Mouse (Mus musculus): ENCODE measurements around the gene Fhod1.
A peak's percentile ranks its signal among the peaks of the same experiment; 100 is the strongest.

Fhod1 gene

DNA sequence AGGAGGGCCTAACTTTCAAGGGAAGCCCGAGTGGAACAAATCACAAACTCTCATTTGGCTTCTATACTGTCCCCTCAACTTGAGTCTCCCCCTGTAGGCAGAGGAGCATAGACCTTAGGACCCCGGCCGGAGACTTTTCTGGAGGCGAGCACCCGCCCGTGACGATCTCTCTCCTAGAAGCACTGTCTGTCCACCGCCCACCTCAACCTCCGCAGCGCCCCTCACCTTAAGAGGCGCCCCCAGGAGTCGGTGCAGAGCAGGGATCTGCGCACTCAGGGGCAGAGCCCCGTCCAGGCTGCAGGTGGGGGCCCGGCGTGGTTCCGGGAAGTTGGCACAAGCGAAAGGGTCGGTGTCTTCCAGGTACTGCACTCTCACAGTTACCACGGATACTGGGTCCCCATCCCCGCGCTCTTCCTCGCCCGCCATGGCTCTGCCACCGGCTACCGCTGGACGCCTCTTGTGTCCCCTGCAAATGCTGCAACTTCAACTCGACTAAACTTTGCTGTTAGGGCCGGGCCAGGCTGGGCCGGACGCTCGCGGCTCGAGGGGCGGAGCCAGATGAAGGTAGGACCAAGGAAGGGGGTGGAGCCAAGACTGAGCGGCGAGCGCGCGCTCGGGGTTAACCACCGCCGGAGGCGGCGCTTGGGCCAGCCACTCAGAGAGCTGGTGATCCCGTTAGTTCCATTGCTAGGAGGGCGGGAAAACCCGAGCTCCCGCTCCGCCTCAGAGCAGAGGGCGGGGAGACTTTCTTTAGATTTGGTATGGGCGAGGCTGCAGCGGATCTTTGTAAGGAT lies at the start of gene Fhod1:
Fhod1 (minus strand) TSS at position 526 of the 794 bp plus-strand sequence.
- peak; percentile 91 to 93 for DNase-seq (ENCODE audit: low spot score in 2 of 2)

DNA sequence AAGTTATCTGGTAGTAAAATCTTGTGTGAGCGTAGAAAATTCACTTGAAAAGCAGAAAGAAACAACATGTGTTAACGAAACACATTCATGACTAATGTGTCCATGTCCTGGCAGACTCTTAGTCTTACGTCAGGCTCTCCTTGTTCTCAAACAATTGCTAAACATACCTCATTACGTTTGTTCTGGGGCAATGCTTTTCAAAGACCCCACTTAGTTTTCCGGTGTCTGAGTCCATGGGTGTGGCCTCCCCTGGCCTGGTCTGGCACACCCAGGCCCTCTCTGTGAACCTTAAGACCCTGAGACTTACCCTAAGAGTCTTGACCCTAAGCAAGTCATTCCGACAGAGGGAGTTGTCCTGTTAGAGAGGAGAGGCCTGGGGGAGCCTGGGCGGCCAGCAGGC lies 46.2 kb upstream of the Fhod1 start:
- DNase-seq (ENCODE audit: low spot score in 2 of 2), result no peak

DNA sequence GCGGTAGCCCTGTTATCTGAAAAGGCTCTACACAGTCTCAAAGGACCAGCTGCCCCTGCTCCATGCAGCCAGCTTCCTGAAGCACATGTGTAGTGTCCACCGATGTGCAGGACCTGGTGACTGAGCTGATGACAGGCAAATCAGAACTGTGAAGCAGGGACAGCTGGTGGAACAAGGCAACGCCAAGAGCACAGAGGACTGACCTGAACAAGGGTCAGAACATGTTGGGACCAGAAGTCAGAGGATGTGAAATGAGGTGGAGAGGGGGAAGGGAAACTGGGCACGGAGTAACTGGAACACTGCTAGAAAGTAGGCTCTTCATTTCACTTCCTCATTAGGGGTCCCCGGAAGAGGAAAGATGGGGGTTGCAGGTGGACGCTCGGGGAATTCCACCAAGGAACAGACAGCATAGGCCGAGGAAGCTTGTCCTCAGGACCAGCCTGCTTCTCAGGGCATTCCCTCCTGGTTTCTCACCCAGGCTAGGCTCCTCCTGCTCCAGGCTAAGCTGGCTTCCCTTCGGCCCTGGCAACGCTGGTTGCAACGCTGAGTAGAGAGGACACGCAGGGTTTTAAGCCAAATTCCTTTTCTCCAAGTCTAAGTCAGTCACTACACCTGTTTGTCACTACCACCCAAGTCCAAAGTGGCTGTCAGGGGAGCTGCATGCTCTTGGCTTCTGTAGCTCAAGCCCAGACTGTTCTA lies 45.5 kb upstream of the Fhod1 start:
- DNase-seq (ENCODE audit: low spot score in 2 of 2), result no peak

DNA sequence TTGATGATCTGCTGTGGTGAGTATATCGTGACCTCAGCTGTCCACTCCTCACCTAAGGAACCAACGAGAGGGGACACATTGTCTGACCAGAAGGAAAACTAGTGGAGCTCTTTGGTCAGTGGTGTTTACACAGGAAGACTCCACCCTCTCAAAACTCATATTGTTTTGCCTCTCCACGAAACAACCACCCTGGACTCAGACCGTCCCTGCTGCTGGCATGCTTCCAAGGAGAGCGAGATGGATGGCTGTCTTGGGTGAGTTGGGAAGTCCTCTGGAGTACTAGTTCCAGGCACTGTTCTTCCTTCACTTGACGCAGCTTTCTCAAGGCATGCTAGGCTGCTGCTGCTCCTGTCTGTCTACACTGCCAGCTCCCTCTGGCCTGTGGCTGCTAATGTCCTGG lies 41.3 kb upstream of the Fhod1 start:
- DNase-seq (ENCODE audit: low spot score in 2 of 2), result no peak

DNA sequence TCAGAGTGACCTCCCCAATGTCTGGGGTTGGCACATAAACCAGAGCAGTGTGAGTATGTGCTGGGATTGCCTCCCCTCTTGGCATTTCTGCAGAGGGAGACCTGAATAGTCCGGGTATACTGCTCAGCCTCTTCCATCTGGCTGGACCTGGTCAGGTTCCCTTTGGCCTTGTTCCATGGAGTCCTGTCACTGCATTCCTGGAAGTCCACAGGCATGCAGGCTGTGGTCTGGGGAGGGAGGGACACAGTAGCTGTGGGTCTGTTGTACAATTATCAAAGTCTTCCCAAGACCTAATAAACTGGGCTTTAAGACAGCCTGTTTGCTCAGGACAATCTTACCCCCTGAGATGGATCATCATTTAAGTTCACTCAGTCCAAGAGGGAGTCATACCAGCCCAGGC lies 39.4 kb upstream of the Fhod1 start:
- no peak for DNase-seq (ENCODE audit: low spot score in 2 of 2)

DNA sequence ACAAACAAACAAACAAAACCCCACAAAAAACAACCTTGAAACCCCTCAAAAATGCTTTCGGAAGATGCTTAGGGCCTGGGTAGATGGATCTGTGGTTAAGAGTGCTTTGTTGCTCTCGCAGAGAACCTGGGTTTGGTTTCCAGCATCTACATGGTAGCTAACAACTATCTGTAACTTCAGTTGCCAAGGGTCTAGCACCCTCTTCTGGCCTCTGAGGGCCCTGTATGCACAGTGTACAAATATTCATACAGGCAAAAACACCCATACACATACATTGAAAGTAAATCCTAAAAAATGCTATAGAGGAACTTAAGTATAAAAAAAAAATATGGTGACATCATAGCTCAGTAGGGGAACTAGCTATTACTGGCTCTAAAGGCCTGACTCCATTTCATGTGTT lies 36.3 kb upstream of the Fhod1 start:
- no peak for DNase-seq (ENCODE audit: low spot score in 2 of 2)

DNA sequence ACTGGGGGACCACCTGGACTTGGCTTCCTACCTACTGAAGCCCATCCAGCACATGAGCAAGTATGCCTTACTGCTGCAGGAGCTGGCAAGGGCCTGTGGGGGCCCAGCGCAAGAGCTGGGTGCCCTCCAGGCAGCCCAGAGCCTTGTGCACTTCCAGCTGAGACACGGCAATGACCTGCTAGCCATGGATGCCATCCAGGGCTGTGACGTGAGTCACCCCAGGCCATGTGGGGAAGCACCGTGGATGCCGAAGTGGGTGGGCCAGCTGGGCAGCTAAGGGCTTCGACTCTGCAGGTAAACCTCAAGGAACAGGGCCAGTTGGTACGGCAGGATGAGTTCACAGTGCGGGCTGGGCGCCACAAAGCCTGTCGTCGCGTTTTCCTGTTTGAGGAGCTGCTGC lies 32.6 kb upstream of the Fhod1 start:
- no peak for DNase-seq (ENCODE audit: low spot score in 2 of 2)

DNA sequence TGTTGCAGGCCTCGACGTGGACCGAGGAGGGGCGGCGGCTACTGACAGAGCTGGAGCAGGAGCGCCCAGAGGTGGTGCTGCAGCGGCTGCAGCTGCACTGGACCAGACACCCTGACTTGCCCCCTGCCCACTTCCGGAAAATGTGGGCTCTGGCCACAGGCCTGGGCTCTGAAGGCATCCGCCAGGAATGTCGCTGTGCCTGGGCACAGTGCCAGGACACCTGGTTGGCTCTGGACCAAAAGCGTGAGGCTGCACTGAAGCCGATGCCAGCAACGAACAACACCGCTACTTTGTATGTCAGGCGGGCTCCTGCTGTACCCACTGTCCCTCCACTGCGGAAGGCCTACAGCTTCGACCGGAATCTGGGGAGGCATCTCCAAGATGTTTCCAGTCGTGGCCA lies 30.9 kb upstream of the Fhod1 start:
- DNase-seq (ENCODE audit: low spot score in 2 of 2), result no peak

DNA sequence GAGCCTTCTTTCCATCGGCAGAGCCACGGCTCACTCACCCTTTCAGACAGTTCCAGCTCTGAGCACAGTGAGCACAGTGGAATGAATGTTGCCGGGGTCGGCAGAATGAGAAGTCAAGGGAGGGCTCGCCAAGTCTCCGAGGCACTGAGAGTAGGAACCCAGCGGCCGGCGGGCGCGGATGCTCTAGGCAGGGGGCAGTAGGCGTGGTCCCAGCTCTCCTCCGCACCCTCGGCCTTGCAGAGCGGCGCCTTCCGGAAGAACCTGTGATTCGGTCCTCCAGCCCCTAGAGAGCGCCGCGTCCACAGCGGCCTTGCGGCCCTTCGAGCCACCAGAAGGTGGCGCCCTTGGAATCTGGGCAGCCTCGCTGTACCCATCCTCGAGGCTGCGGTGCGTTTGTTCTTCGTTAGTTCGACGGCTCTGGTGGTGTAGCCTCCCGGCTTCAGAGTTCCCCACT lies 26.8 kb upstream of the Fhod1 start:
- peak; percentile 42 to 77 for DNase-seq (ENCODE audit: low spot score in 2 of 2)

DNA sequence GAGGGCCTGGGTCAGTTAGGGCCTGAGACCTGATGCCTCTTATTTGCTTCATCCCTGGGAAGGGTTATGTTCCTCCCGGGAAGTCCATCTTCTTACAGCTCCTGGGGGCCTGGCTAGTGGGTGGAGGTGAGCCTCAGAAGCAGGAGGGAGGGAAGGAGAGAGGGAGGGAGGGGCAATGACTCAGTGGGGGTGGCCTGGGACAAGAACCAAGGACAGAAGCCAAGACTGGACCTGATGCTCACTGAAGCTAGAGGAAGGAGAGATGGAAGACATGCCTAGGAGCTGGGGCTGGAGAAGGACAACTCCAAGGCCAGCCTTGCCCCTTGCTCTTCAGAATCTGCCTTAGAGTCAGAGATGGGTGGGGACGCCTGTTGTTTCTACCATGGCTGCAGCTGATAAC lies 25.3 kb upstream of the Fhod1 start, which contains the start of gene Plekhg4:
Plekhg4 (plus strand) TSS at position 243 of the 400 bp plus-strand sequence.
- no peak for DNase-seq (ENCODE audit: low spot score in 2 of 2)

DNA sequence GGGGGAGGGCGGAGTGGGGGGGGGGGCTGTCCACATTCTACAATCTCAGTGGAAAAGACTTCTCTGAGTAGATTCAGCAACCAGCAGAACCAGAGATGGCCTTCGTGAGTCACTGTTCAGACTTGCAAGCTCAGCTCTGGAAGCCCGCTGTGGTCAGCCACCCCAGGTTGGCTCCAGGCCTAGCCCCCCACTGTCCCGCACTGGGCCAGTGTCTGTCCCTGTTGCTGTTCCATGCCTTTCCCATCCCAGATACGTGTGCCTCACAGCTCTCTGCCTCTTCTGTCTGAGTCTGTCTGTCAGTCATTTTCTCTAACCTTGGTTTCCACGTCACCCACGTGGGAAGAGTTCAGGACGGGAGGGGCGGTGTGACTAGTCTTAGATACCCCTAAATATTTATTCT lies 24.7 kb upstream of the Fhod1 start:
- no peak for DNase-seq (ENCODE audit: low spot score in 2 of 2)

DNA sequence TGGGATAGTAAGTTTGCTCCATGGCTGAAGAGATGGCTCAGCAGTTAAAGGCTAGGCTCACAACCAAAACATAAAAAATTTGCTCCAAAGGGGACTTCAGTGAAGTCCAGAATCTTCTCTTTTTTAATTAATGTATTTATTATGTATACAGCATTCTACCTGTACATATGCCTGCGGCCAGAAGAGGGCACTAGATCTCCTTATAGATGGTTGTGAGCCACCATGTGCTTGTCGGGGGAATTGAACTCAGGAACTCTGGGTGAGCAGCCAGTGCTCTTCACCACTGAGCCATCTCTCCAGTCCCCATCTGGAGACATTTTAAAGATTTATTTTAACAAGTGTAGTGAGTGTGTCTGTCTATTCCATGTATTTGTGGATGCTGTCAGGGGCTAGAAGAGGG lies 19.4 kb upstream of the Fhod1 start:
- DNase-seq (ENCODE audit: low spot score in 2 of 2), result no peak

DNA sequence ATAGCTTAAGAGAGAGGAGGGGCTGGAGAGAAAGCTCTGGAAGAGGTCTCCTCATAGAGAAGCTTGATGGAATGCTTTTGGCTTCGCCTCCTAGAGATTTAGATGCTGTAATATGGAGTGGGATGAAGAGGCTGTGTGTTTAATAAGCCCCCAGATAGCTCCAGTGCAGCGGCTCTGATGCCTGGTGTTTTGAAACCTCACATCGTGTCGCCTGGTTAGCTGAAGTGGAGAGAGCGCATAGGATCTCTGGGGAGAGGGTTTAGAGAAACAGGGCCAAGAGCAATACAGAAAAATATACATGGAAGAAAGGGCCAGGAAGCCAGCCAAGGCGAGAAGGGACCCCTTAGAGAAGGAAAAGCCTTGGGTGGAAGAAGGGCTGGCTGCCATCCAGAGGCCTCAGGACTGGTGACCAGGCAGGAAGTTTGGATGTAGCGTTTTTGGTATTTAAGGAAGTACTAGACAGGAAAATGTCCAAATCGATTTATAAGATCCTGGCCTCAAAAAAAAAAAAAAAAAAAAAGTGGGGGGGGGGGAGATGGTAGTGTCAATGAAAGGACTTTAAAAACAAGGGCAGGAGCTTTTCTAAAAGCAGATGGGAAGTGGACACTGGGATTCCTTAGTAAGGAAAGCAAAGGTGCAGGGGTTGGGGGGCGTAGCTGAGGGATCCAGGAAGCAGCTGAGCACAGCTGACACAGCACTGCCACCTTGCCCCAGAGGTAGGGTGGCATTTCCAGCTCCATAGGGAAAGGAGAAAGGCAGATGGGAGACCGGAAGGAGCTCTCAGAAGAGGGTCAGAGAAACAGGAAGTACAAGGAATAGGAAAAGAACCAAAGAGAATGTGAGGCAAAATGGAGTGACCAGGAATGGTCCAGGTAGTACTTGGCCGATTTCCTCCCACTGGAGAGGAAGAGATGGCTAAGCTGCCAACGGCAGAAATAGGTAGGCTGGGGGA lies 14.3 kb upstream of the Fhod1 start:
- DNase-seq (ENCODE audit: low spot score in 2 of 2), result no peak

DNA sequence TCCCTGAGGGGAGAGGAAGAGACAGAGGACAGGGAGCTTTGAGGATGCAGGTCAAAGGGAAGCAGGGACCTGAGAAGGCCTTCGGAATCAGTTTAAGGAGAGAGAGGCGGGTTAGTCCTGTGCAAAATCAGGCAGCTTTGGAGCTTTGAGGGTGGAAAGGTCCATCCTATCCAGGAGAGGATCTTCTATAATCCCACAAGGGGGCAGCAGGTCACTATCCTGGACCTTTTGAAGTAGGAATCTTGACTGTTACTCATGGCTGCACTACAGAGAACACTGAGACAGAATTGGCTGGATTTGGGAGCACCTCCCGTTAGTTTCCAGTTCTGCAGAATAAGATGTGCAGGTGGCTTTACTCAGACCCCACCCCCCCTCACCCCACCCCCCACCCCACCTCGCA lies 11.9 kb upstream of the Fhod1 start:
- no peak for DNase-seq (ENCODE audit: low spot score in 2 of 2)

DNA sequence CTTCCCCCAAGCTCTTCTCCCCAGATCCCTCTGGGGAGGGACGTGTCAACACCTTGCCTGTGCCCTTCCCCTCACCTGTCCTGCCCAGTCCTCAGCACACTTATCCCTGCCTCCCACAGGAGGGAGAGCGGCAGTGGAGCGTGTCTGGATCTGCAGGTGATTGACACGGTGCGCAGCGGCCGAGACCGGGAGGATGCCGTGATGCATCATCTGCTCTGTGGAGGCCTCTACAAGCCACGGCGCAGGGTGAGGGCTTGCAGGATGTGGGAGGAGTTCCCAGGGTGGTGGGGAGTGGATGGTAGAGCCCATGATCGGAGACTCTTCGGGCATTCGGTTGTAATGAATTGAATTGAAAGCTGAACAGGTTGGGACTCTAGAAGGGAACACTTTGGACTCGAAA lies 11.5 kb upstream of the Fhod1 start:
- no peak for DNase-seq (ENCODE audit: low spot score in 2 of 2)

DNA sequence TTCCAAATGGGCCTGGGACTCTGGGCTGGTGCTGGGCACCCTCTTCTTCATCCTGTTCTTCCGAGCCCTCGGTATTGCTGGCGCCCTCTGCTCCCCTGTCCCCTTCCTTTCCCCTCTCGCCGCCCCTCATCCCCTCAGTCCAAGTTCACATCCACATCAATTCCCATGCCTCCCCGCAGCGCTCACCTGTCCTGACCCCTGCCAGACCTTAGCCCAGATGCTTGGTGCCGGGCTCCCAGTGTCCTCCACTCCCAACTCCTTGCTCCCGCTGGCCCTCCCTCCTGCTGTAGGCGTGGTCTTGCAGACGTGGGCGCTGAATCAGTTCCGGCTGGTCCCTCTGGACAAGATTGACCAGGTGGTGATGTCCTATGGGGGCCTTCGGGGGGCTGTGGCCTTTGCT lies 8.9 kb upstream of the Fhod1 start:
- no peak for DNase-seq (ENCODE audit: low spot score in 2 of 2)

DNA sequence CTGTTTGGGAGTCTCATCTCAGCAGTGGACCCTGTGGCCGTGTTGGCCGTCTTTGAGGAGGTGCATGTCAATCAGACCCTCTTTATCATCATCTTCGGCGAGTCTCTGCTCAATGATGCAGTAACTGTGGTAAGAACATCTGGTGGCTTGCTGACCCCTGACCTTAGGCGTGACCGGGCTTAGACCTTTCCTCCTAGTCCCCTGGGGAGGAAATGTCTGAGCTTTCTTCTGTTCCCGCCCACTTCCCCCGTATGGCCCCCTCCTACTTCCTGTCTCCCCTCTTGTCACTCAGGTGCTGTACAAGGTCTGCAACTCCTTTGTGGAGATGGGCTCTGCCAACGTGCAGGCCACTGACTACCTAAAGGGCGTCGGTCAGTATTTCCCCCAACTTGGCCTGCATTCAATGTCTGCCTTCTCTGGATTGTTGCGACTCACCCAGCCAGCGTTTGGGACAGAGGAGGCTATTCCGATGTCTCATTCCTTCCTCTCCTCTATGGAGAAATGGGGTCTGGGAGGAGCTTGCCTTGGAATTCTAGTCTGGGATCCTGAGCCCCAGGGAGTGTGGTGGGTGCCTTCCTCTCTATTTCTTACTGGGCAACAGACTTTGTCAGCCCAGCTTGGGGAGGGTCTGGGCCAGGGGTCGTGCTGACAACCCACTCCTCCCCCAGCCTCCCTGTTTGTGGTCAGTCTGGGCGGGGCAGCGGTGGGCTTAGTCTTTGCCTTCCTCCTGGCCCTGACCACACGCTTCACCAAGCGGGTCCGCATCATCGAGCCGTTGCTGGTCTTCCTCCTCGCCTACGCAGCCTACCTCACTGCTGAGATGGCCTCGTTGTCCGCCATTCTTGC lies 7.6 kb upstream of the Fhod1 start:
- no peak for DNase-seq (ENCODE audit: low spot score in 2 of 2)

DNA sequence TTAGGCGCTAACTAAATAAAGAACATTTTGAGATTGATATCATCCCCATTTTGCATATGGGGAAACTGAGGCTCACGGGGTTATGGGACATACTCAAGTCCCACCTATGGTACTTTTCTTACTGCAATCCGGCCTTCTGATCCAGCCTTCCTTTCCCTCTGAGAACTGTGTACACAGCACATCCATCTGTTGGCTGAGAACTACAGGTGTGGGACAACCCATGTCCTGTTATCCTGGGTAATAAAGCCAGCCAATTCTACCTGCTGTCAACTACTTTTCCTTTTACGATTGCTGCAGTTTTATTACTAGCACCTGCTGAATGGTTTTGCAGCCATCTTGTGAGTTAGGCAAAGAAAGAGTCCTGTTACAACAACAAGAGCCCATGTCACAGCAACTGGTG lies 6.8 kb upstream of the Fhod1 start:
- DNase-seq (ENCODE audit: low spot score in 2 of 2), result no peak

DNA sequence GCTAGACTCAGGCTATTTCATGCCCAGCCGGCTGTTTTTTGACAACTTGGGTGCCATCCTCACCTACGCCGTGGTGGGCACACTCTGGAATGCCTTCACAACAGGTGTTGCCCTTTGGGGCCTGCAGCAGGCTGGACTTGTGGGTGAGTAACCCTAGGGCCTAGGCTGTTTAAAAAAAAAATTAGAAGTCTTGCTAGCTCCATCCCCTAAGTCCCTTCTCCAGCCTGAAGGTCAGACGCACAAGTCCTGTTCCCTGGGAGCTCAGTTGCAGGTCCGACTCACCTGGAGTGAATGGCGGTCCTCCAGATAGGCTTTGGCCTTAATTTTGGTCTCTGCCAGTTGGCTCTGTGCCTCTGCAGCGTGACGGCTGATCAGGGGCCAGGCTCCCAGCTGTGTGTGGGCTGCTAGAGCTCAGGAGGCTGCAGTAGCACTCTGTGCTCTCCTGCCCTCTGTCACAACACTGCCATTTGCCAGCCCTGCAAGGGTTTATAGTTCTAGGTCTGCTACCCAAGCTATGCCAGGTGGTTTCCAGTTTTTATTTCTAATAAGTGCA lies 5.9 kb upstream of the Fhod1 start:
- DNase-seq (ENCODE audit: low spot score in 2 of 2), result no peak

DNA sequence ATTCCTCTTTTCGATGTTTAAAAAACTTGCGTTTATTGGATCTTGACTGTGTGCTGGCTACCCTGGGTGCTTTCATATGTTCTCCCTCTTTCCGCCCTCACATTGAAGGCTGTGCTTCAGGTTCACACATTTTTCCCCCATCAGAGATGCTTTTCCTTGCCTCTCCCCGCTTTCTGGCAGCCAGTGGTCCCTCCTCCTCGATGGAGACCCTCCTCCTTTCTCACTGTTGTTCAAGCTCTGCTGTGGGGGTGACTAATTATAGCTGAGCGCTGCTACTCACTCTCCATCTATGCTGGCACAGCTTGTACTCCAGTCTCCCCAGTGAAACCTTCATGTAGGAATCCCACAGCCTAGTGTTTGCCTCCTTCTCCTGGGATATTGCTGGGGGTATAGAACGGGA lies 2.4 kb upstream of the Fhod1 start:
- no peak for DNase-seq (ENCODE audit: low spot score in 2 of 2)
